Mouse (Mus musculus) liver, embryonic 11.5 days (tissue): ENCODE data around the gene Acad8. TPM values are rescaled to one million over a fixed set of nuclear protein-coding genes. Genes with fewer than 3 reads are reported as not detected.

Source experiments
- ATAC-seq: fragments of 200-750 bp; cut with Nextera tagmentation; replicated peaks from 2 replicates; pipeline ENCODE4 v1.8.0; 2017; ENCODE audit warnings: moderate number of reproducible peaks, mild to moderate bottlenecking, moderate TSS enrichment, moderate library complexity; ENCODE audit not compliant: low FRiP score
- DNase-seq: peaks from one replicate; pipeline ENCODE4 v3.0.0-alpha.2; 2017; ENCODE audit warnings: low spot score
- H3K27ac ChIP-seq: fragments of 300-500 bp; sonication (generic); 2 replicates; pipeline ENCODE4 v1.5.1; 2014; ENCODE audit warnings: mild to moderate bottlenecking, low read depth, low read length, control low read depth
- H3K27me3 ChIP-seq: fragments of 300-500 bp; sonication (generic); replicated peaks from 2 replicates; pipeline ENCODE4 v1.6.1; 2014; ENCODE audit warnings: low read length, mixed read lengths; ENCODE audit not compliant: control insufficient read depth, insufficient read depth
- H3K36me3 ChIP-seq: fragments of 300-500 bp; sonication (generic); 2 replicates; pipeline ENCODE4 v1.6.1; 2014; ENCODE audit warnings: mild to moderate bottlenecking, low read length, moderate library complexity, mixed read lengths; ENCODE audit not compliant: control insufficient read depth, insufficient read depth
- H3K4me1 ChIP-seq: fragments of 300-500 bp; sonication (generic); replicated peaks from 2 replicates; pipeline ENCODE4 v1.6.1; 2014; ENCODE audit warnings: low read length, mixed read lengths; ENCODE audit not compliant: control insufficient read depth, insufficient read depth
- H3K4me2 ChIP-seq: fragments of 300-500 bp; sonication (generic); 2 replicates; pipeline ENCODE4 v1.6.1; 2014; ENCODE audit warnings: mild to moderate bottlenecking, control low read depth, moderate library complexity
- H3K4me3 ChIP-seq: fragments of 300-500 bp; sonication (generic); 2 replicates; pipeline ENCODE4 v1.5.1; 2014; ENCODE audit warnings: low read depth, low read length, control low read depth
- H3K9ac ChIP-seq: fragments of 300-500 bp; sonication (generic); 2 replicates; pipeline ENCODE4 v1.6.1; 2014; ENCODE audit warnings: low read depth, low read length, control low read depth
- H3K9me3 ChIP-seq: fragments of 300-500 bp; sonication (generic); 2 replicates; pipeline ENCODE4 v1.6.1; 2016; ENCODE audit warnings: low read length, inconsistent platforms, mixed read lengths; ENCODE audit not compliant: control insufficient read depth
- whole genome bisulfite sequencing: fragments of 180-500 bp; shearing (Covaris S2); extraction: QIAGEN DNeasy Blood & Tissue Kit; methylation state at CpG from one replicate; pipeline ENCODE4 v1.1.7; 2014; 5-methylcytosine and 5-hydroxymethylcytosine counted together
- polyA plus RNA-seq: library from polyadenylated mRNA; unstranded; fragments of >200 nt; fragmentation: Nextera tagmentation; extraction: Ambion mirVana; gene quantifications from 2 replicates; pipeline ENCODE4 v1.2.1, GENCODE M21; 2014

The Acad8 gene
- polyA plus RNA-seq, 1 experiment from 2014 or later = 23.7 TPM

DNA sequence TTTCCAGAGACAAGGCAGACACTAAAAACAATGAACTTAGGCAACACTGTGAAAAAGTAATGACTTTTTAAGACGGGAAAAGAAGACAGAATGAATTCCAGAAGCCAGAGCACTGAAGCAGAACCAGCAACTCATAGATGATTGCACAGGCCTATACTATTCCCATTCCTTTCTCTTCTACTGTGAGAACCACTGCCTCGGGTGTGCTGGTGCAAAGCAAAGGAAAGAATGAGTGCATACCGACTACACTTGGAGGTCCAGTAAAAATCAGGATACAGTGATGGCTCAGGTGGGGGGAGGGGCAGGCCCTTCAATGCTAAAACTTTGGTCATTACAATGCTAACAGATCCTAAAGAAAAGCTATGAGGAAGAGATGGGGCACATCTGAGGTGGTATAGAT lies 5.5 kb downstream of the Acad8 start:
- H3K27me3 ChIP-seq = no peaks in the 10 kb centered on the region
- 68% methylated on average over 3 of the region's 3 CpGs for WGBS
- no peak overlapping the region for H3K9ac ChIP-seq
- no peaks in the 10 kb centered on the region for H3K9me3 ChIP-seq
- peaks cover 10% of the 10 kb centered on the region; the same call in 1 of the 2 replicates for H3K36me3 ChIP-seq
- peaks cover 3% of the 10 kb centered on the region; the same call in 1 of the 2 replicates for H3K4me1 ChIP-seq
- H3K4me2 ChIP-seq = no peak overlapping the region
- DNase-seq (no peak), ATAC-seq (no peak)
- no peak overlapping the region for H3K4me3 ChIP-seq
- H3K27ac ChIP-seq = no peak overlapping the region

DNA sequence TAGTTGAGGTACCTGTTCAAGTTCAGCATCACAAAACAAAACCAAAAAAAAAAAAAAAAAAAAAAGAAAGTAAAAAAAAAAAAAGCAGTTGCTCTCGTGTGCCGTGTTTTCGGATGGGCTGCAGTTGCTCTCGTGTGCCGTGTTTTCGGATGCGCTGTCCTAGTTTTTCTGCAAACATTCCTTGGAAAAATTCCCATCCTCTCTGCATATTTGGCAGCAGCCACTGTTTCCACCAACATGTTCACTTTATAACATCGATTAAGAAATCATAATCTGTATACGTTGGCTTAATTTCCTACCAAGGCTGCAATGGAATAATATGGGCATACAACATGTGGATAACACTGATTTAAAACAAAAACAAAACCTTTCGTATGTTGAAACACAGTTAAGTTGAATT lies 6.2 kb downstream of the Acad8 start:
- DNase-seq (no peak), ATAC-seq (no peak)
- H3K9ac ChIP-seq = no peak overlapping the region
- 91% methylated on average over 10 of the region's 10 CpGs for WGBS
- H3K27ac ChIP-seq = no peak overlapping the region
- H3K36me3 ChIP-seq = peaks cover 10% of the 10 kb centered on the region; the same call in 1 of the 2 replicates
- H3K9me3 ChIP-seq = no peaks in the 10 kb centered on the region
- no peak overlapping the region for H3K4me3 ChIP-seq
- H3K4me1 ChIP-seq = peaks cover 2% of the 10 kb centered on the region; the same call in 1 of the 2 replicates
- no peaks in the 10 kb centered on the region for H3K27me3 ChIP-seq
- no peak overlapping the region for H3K4me2 ChIP-seq

DNA sequence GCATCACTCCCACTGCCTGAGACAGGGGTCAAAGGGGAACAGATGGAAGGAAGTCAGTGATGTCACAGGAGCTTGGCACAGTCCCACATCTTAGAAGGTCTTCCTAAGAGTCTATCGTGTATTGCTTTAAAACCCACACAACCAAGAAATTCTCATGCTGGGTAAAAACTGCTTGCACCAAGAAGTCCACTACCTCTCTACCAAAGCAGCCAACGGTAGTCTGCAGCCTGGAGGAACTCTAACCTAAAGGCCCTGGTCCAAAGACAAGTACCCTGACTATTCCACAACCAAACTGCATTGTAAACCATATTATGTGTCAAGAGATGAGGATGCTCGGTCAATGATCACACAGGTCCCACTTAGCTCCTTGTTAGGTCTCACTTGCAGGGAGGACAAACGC lies 9.2 kb downstream of the Acad8 start:
- H3K4me2 ChIP-seq = no peak overlapping the region
- 89% methylated on average over 4 of the region's 4 CpGs for WGBS
- no peak overlapping the region for H3K9ac ChIP-seq
- no peaks in the 10 kb centered on the region for H3K4me1 ChIP-seq
- H3K27ac ChIP-seq = no peak overlapping the region
- H3K36me3 ChIP-seq = peaks cover 16% of the 10 kb centered on the region
- H3K27me3 ChIP-seq = no peaks in the 10 kb centered on the region
- no peaks in the 10 kb centered on the region for H3K9me3 ChIP-seq
- no peak overlapping the region for H3K4me3 ChIP-seq
- ATAC-seq (no peak), DNase-seq (no peak)

DNA sequence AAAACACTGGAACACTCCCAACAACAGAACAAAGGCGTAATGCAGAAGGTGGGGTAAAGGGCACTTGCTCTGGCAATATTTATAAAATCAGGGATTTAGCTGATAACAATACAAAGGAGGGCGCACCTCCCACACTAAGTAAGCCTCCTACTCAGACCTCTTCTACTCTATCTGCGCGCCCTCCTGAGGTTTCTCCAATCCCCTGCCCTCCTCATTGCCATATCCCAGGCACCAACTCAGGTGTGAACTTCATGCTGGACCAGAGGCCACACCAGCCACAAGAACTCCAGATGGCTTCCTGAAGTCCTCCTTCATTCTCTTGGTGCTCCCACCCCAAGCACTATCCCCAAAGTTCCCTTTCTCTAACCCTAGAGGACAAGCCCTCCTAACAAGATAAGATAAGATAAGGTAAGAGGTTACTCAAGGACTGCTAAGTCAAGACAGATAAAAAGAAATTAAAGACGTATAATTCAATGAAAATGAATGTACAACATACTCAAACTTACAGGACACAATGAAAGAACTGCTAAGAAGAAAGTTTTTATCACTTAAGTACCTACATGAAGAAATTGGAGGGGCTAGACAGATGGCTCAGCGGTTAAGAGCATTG lies 13.6 kb downstream of the Acad8 start:
- H3K27ac ChIP-seq = no peak overlapping the region
- WGBS = 78% methylated on average over 6 of the region's 6 CpGs
- ATAC-seq (no peak), DNase-seq (no peak)
- no peak overlapping the region for H3K9ac ChIP-seq
- no peak overlapping the region for H3K4me3 ChIP-seq
- H3K4me1 ChIP-seq = no peaks in the 10 kb centered on the region
- H3K36me3 ChIP-seq = peaks cover 9% of the 10 kb centered on the region
- no peaks in the 10 kb centered on the region for H3K9me3 ChIP-seq
- no peak overlapping the region for H3K4me2 ChIP-seq
- no peaks in the 10 kb centered on the region for H3K27me3 ChIP-seq

DNA sequence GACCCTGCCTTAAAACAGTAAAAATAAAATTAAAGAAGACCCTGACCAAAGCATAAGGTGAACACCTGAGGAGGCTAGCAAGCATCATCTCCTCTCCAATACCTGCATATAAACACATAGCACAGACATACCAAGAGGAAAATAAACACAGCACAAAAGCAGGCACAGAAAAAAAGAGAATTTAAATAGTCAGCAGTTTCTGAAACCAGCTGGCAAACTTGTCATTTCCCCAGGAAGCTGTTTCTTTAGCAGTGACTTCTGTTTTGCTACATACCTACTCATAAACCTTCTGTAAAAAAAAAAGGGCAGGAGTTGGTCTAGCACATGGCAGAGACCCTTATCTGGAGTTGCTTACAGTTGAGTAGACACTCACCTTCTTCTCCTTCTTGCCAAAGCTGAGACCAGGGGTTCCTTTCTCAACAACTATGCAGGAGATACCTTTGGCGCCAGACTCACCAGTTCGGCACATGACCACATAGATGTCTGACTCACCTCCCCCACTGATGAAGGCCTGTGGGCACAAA lies 14.2 kb downstream of the Acad8 start:
- ATAC-seq (no peak), DNase-seq (no peak)
- no peaks in the 10 kb centered on the region for H3K4me1 ChIP-seq
- no peak overlapping the region for H3K4me2 ChIP-seq
- no peaks in the 10 kb centered on the region for H3K27me3 ChIP-seq
- no peak overlapping the region for H3K9ac ChIP-seq
- 89% methylated on average over 2 of the region's 2 CpGs for WGBS
- no peak overlapping the region for H3K4me3 ChIP-seq
- no peaks in the 10 kb centered on the region for H3K9me3 ChIP-seq
- no peak overlapping the region for H3K27ac ChIP-seq
- peaks cover 9% of the 10 kb centered on the region for H3K36me3 ChIP-seq

DNA sequence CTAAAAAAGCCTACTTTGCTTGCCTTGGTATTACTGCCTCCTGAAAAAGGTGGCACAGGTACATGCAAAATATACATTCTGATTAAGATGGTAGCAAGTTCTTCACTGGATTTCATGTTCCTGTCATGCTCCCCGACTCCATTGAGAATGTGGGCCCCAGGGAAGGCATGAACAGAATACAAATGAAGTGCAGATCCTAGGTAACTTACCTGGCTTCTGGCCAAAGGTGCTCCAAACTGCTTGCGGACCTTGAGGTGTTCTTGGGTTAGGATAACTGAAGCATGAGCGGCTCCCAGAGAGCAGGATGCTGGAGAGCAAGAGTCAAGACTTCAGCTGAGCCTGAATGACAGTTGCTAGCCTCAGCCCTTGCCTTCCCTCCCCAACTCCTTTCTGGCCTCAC lies 20.6 kb downstream of the Acad8 start:
- ATAC-seq (no peak), DNase-seq (no peak)
- H3K27me3 ChIP-seq = no peaks in the 10 kb centered on the region
- 86% methylated on average over 3 of the region's 3 CpGs for WGBS
- no peaks in the 10 kb centered on the region for H3K4me1 ChIP-seq
- no peaks in the 10 kb centered on the region for H3K9me3 ChIP-seq
- no peak overlapping the region for H3K4me3 ChIP-seq
- H3K9ac ChIP-seq = no peak overlapping the region
- no peak overlapping the region for H3K4me2 ChIP-seq
- no peak overlapping the region for H3K27ac ChIP-seq
- peaks cover 9% of the 10 kb centered on the region for H3K36me3 ChIP-seq

DNA sequence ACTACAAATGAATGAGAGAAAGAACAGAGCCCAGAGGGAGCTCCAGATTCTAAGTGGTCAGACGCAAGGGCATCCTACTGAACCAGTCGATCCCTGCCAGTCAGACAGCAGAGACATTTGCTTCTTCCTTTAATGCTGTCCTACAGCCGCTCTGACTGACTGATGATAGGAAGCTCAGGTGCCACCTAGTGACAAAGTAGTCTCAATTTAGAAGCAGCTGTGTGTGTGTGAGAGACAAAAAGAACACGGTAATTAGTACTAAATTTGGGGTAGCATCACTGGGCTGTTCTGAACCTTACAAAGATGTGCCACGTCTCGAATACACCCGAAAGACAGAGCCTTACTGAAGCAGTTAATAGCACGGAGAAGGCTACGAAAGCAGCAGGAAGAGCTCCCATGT lies 21.6 kb downstream of the Acad8 start:
- H3K4me2 ChIP-seq = no peak overlapping the region
- DNase-seq (no peak), ATAC-seq (no peak)
- 88% methylated on average over 9 of the region's 9 CpGs for WGBS
- no peaks in the 10 kb centered on the region for H3K4me1 ChIP-seq
- no peaks in the 10 kb centered on the region for H3K27me3 ChIP-seq
- H3K4me3 ChIP-seq = no peak overlapping the region
- no peaks in the 10 kb centered on the region for H3K9me3 ChIP-seq
- no peak overlapping the region for H3K9ac ChIP-seq
- peaks cover 9% of the 10 kb centered on the region for H3K36me3 ChIP-seq
- H3K27ac ChIP-seq = no peak overlapping the region

DNA sequence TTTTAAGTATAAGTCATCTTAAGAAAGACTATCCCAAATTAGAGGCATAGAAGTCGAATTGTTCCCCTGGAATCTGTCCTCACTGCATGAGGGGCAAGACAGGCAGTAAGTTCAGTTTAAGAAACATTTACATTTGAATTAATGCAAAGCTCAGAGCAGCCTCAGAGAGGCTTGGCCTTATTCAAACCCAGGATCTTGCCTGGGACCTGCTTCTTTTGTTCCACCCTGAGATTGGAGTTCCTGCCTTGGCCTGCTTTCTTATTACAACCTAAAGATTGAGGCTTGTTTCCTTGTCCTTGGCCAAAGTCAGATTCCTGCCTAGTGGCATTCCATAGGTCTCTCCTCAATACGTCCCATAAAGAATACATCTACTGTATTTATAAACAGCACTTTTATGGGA lies 51.6 kb downstream of the Acad8 start:
- WGBS = 69% methylated on average over 2 of the region's 2 CpGs
- no peaks in the 10 kb centered on the region for H3K36me3 ChIP-seq
- H3K27me3 ChIP-seq = no peaks in the 10 kb centered on the region
- no peak overlapping the region for H3K9ac ChIP-seq
- DNase-seq (no peak), ATAC-seq (no peak)
- no peaks in the 10 kb centered on the region for H3K9me3 ChIP-seq
- no peak overlapping the region for H3K27ac ChIP-seq
- no peaks in the 10 kb centered on the region for H3K4me1 ChIP-seq
- no peak overlapping the region for H3K4me3 ChIP-seq
- no peak overlapping the region for H3K4me2 ChIP-seq

DNA sequence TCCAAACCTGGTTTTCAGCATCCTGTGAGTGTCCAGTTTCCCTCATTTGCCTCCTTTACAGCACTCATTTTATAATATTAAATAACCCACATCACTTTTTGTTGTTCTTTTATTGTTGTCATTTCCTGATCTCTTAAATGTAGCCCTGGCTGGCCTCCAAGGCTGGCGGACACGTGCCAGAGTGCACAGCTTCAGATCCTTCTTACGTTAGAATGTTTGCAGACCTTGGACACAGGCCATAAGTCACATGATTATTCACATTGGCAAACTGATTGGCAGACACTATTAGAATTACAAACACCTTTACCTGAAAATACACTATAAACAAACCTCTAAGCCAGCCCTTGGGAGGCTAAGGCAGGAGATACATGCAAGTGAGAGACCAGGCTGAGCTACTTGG lies 75.2 kb downstream of the Acad8 start:
- ATAC-seq = no peak
- WGBS = 85% methylated on average over 3 of the region's 3 CpGs
- Histone ChIP-seq H3K4me1 (no peaks in the 10 kb centered on the region), H3K27me3 (no peaks in the 10 kb centered on the region), H3K36me3 (no peaks in the 10 kb centered on the region), H3K4me3 (no peak overlapping the region), H3K9ac (no peak overlapping the region), H3K4me2 (no peak overlapping the region), H3K27ac (no peak overlapping the region), H3K9me3 (no peaks in the 10 kb centered on the region)
- no peak for DNase-seq
